Mouse (Mus musculus) spleen, adult 2 months (tissue): Measurements from ENCODE around the gene Dyrk1a.

ENCODE experiments used
- CTCF ChIP-seq: fragments of 200-500 bp; IDR thresholded peaks from 2 replicates; pipeline ENCODE4 v1.5.1; 2011; ENCODE audit warnings: mild to moderate bottlenecking, inconsistent platforms; ENCODE audit not compliant: insufficient read depth, insufficient read length, insufficient replicate concordance; ENCODE audit errors: extremely low read depth
- POLR2A ChIP-seq: fragments of 200-500 bp; IDR thresholded peaks from 2 replicates; pipeline ENCODE4 v1.6.1; 2011; ENCODE audit warnings: low read depth, low read length, inconsistent platforms

- no peak for TF ChIP-seq POLR2A
- TF ChIP-seq CTCF = no peak
These were observed 23.8 kb upstream of the Dyrk1a start for GRCm38 (mm10) chr16:94545781-94546562.
